Mouse (Mus musculus) stomach, embryonic 15.5 days (tissue): ENCODE data around the gene Mgrn1. TPM values are rescaled to one million over a fixed set of nuclear protein-coding genes. Genes with fewer than 3 reads are reported as not detected.

Experiments used
- ATAC-seq: fragments of 200-750 bp; cut with Nextera tagmentation; 2 replicates; pipeline ENCODE4 v1.8.0; 2017; ENCODE audit warnings: low read depth, moderate number of reproducible peaks, moderate TSS enrichment; ENCODE audit not compliant: insufficient read depth, low FRiP score
- H3K27ac ChIP-seq: fragments of 300-500 bp; sonication (generic); 2 replicates; pipeline ENCODE4 v1.5.1; 2015; ENCODE audit warnings: mild to moderate bottlenecking, inconsistent platforms
- H3K27me3 ChIP-seq: fragments of 300-500 bp; sonication (generic); replicated peaks from 2 replicates; pipeline ENCODE4 v1.6.1; 2015; ENCODE audit warnings: inconsistent platforms
- H3K36me3 ChIP-seq: fragments of 300-500 bp; sonication (generic); 2 replicates; pipeline ENCODE4 v1.6.1; 2015; ENCODE audit warnings: inconsistent platforms
- H3K4me1 ChIP-seq: fragments of 300-500 bp; sonication (generic); 2 replicates; pipeline ENCODE4 v1.6.1; 2015; ENCODE audit warnings: inconsistent platforms
- H3K4me2 ChIP-seq: fragments of 300-500 bp; sonication (generic); 2 replicates; pipeline ENCODE4 v1.6.1; 2015; ENCODE audit warnings: mild to moderate bottlenecking, inconsistent platforms
- H3K4me3 ChIP-seq: fragments of 300-500 bp; sonication (generic); replicated peaks from 2 replicates; pipeline ENCODE4 v1.5.1; 2015; ENCODE audit warnings: inconsistent platforms
- H3K9ac ChIP-seq: fragments of 300-500 bp; sonication (generic); 2 replicates; pipeline ENCODE4 v1.6.1; 2015; ENCODE audit warnings: inconsistent platforms
- H3K9me3 ChIP-seq: fragments of 300-500 bp; sonication (generic); 2 replicates; pipeline ENCODE4 v1.6.1; 2016; ENCODE audit warnings: inconsistent platforms
- WGBS: fragments of 180-500 bp; shearing (Covaris S2); methylation state at CpG from one replicate; pipeline ENCODE4 v1.1.7; 2015; 5-methylcytosine and 5-hydroxymethylcytosine counted together
- polyA plus RNA-seq: library from polyadenylated mRNA; unstranded; fragments of >200 nt; fragmentation: Nextera tagmentation; extraction: Ambion mirVana; gene quantifications from 2 replicates; pipeline ENCODE4 v1.2.1, GENCODE M21; 2015

The Mgrn1 gene
- 75.7 and 78.5 TPM in 2 replicates for polyA plus RNA-seq

- WGBS: under 1% methylated on average over 63 of the region's 74 CpGs
- H3K4me3 ChIP-seq: peak within 1 kb of the TSS; percentile 87
- peak within 1 kb of the TSS; percentile 93 for H3K9ac ChIP-seq
Observed at GRCm38 (mm10) chr16:4885760-4886689, at the start of gene Mgrn1. Gene Mgrn1, plus strand, starts transcription at chr16:4886249.

DNA sequence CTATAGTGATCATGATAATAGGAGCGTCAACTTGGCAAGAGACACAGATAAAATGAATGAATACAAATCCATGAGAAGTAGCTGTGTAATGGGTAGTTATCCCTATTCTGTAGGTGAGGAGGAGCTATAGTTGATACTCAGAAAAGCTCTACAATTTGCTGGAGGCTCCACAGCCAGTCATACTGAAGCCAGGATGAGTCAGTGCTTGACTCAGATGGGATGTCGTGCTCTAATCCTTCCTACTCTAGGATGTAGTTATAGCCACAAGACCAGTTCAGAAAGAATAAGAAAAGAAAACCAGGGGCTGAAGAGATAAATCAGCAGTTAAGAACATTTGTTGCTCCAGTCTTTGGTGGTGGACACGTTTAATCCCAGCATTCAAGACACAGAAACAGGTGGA is 48.4 kb upstream of the Mgrn1 start:
- WGBS: 70% methylated on average over 3 of the region's 3 CpGs
- Histone ChIP-seq H3K27me3 (no peaks in the 10 kb centered on the region), H3K9me3 (no peaks in the 10 kb centered on the region), H3K27ac (no peak overlapping the region), H3K4me3 (no peak overlapping the region), H3K9ac (no peak overlapping the region), H3K4me2 (no peak overlapping the region), H3K36me3 (no peaks in the 10 kb centered on the region), H3K4me1 (no peaks in the 10 kb centered on the region)
- ATAC-seq: no peak

More at GRCm38 (mm10) chr16:4885760-4886689, at the start of gene Mgrn1:
- peak; percentile 86 for ATAC-seq
- Histone ChIP-seq H3K9me3 (no peaks in the 10 kb centered on the region), H3K4me1 (peaks cover 31% of the 10 kb centered on the region), H3K27ac (peak within 1 kb of the TSS; percentile 89), H3K27me3 (no peaks in the 10 kb centered on the region), H3K4me2 (peak within 1 kb of the TSS; percentile 57), H3K36me3 (no peaks in the 10 kb centered on the region)

GRCm38 (mm10) chr16:4839552-4839951 is 46.5 kb upstream of the Mgrn1 start:
- Histone ChIP-seq H3K27ac (no peak overlapping the region), H3K27me3 (no peaks in the 10 kb centered on the region), H3K4me3 (no peak overlapping the region), H3K9me3 (no peaks in the 10 kb centered on the region), H3K4me2 (no peak overlapping the region), H3K36me3 (no peaks in the 10 kb centered on the region), H3K4me1 (no peaks in the 10 kb centered on the region), H3K9ac (no peak overlapping the region)
- 73% methylated on average over 3 of the region's 3 CpGs for WGBS
- no peak for ATAC-seq

- no peak overlapping the region for H3K9ac ChIP-seq
- H3K27ac ChIP-seq: no peak overlapping the region
- ATAC-seq: no peak
- 74% methylated on average over 8 of the region's 8 CpGs for WGBS
- H3K4me1 ChIP-seq: no peaks in the 10 kb centered on the region
- no peaks in the 10 kb centered on the region for H3K27me3 ChIP-seq
- H3K4me3 ChIP-seq: no peak overlapping the region
- H3K9me3 ChIP-seq: no peaks in the 10 kb centered on the region
- H3K4me2 ChIP-seq: no peak overlapping the region
- no peaks in the 10 kb centered on the region for H3K36me3 ChIP-seq
Observed at GRCm38 (mm10) chr16:4840231-4840630, 45.8 kb upstream of the Mgrn1 start.

DNA sequence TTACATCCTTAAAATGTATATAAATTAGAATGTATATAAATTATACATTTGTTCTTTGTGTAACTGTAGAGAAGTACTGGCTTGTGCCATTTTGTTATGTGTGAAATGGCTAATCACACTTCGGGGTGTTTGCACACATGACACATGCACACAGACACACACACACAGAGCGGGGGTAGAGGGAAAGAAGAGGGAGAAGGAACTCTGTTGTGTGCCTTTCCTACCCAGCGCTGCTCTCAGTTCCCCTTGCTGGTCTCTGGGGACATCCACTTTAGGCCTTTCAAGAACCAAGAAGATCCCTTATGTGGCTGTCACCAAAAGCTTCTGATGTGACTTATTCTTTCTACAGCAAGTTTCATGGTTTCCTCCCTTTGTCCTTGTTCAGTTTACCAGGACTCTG is 39.0 kb upstream of the Mgrn1 start:
- Histone ChIP-seq H3K36me3 (no peaks in the 10 kb centered on the region), H3K4me2 (no peak overlapping the region), H3K9me3 (no peaks in the 10 kb centered on the region), H3K27me3 (no peaks in the 10 kb centered on the region), H3K9ac (no peak overlapping the region), H3K4me3 (no peak overlapping the region), H3K27ac (no peak overlapping the region), H3K4me1 (peaks cover 7% of the 10 kb centered on the region; the same call in 1 of the 2 replicates)
- no peak for ATAC-seq
- 78% methylated on average over 3 of the region's 3 CpGs for WGBS

GRCm38 (mm10) chr16:4848090-4848489 is 38.0 kb upstream of the Mgrn1 start:
- WGBS: 75% methylated on average over 2 of the region's 2 CpGs
- Histone ChIP-seq H3K4me3 (no peak overlapping the region), H3K4me1 (peaks cover 7% of the 10 kb centered on the region; the same call in 1 of the 2 replicates), H3K4me2 (no peak overlapping the region), H3K9ac (no peak overlapping the region), H3K9me3 (no peaks in the 10 kb centered on the region), H3K27me3 (no peaks in the 10 kb centered on the region), H3K27ac (no peak overlapping the region), H3K36me3 (no peaks in the 10 kb centered on the region)
- ATAC-seq: no peak

DNA sequence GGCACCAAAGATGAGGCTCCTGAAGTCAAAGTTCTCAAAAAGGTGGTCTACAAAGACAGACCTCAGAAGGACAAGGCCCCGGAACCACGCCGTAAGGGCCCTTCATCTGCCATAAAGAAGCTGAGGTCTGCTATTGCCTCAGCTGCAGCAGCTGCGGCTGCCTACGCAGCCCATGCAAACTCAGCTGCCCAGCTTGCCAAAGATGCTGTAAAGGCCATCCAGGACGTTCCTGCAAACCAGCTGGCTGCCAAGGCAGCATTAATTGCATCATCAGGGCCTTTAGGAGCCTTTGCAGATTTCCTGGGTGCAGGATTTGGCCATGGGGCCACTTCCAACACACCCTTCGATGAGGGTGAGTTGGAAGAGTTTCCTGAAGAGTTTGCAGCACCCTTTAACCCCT is 35.7 kb upstream of the Mgrn1 start:
- peak overlapping the region; percentile 59 for H3K27ac ChIP-seq

DNA sequence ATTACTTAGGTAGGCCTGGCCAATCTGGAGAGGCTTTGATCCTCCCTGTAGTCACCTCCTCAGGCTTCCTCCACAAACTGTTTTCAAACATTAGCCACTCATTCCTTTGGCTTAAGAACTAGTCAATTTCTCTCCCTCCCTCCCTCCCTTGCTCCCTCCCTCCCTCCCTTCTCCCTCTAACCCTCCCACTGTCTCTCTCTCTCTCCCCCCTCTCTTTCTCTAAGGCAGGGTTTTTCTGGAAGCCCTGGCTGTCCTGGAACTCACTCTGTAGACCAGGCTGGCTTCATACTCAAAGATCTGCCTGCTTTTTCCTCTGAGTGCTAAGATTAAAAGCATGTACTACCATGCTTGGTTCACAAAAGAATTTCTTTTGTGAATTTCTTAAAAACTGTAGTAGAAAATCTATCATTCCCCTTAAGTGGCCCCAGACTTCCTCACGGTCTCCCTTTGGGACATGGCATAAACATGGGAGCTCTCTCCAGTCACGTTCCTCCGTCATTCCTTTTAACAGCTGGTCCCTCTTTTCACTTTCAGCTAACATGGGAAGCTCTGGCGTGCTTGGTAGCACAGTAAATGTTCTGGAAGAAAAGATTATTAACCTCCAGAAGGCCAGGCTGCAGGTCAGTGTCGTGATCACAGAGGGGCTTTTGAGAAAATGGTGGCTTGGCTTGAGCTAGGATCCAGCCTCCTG is 35.0 kb upstream of the Mgrn1 start:
- no peaks in the 10 kb centered on the region for H3K9me3 ChIP-seq
- no peaks in the 10 kb centered on the region for H3K36me3 ChIP-seq
- H3K9ac ChIP-seq: no peak overlapping the region
- ATAC-seq: no peak
- peaks cover 7% of the 10 kb centered on the region; the same call in 1 of the 2 replicates for H3K4me1 ChIP-seq
- H3K4me2 ChIP-seq: no peak overlapping the region
- H3K4me3 ChIP-seq: no peak overlapping the region
- WGBS: 27% methylated on average over 5 of the region's 5 CpGs
- peak overlapping the region; percentile 59 for H3K27ac ChIP-seq
- H3K27me3 ChIP-seq: no peaks in the 10 kb centered on the region

More for the DNA sequence above, 35.7 kb upstream of the Mgrn1 start:
- Histone ChIP-seq H3K4me1 (peaks cover 7% of the 10 kb centered on the region; the same call in 1 of the 2 replicates), H3K9ac (no peak overlapping the region), H3K27me3 (no peaks in the 10 kb centered on the region), H3K4me3 (no peak overlapping the region), H3K36me3 (no peaks in the 10 kb centered on the region), H3K9me3 (no peaks in the 10 kb centered on the region), H3K4me2 (no peak overlapping the region)
- ATAC-seq: no peak
- 66% methylated on average over 7 of the region's 7 CpGs for WGBS

DNA sequence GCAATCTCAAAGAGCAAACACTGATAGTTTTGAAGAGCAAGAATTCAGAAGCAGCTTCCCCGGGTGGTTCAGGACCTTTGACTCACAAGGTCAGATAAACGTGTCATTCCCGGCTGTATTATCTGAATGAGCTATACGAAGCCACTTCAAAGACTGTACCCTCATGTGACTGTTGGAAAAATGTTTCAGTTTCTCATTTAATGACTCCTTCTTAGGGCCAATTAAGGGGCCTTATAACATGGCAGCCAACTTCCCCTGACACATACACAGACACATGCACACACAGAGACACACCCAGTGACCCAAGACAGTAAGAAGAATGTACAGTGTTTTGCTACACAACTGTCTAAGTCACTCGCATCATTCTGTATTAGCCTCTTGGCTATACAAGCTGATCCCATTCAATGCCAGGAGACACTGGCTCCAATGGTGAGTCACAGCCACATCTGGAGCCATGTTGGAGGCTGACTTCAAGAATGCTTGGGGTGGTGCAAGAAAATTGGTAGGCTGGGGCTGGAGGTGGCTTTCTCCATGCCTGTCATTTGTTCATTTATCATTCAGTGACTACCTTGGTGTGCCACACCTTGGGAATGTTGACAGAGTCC is 30.9 kb upstream of the Mgrn1 start:
- 29% methylated on average over 5 of the region's 5 CpGs for WGBS
- Histone ChIP-seq H3K4me1 (peaks cover 6% of the 10 kb centered on the region; the same call in 1 of the 2 replicates), H3K27ac (no peak overlapping the region), H3K27me3 (no peaks in the 10 kb centered on the region), H3K9me3 (no peaks in the 10 kb centered on the region), H3K36me3 (no peaks in the 10 kb centered on the region), H3K4me3 (no peak overlapping the region), H3K4me2 (no peak overlapping the region), H3K9ac (no peak overlapping the region)
- no peak for ATAC-seq

- no peak overlapping the region for H3K4me3 ChIP-seq
- H3K9me3 ChIP-seq: no peaks in the 10 kb centered on the region
- H3K9ac ChIP-seq: no peak overlapping the region
- no peak overlapping the region for H3K4me2 ChIP-seq
- H3K27me3 ChIP-seq: no peaks in the 10 kb centered on the region
- no peak for ATAC-seq
- H3K27ac ChIP-seq: no peak overlapping the region
- WGBS: 45% methylated on average over 10 of the region's 10 CpGs
- H3K4me1 ChIP-seq: no peaks in the 10 kb centered on the region; the same call in 1 of the 2 replicates
- no peaks in the 10 kb centered on the region for H3K36me3 ChIP-seq
Observed at GRCm38 (mm10) chr16:4861392-4861791, 24.7 kb upstream of the Mgrn1 start.

DNA sequence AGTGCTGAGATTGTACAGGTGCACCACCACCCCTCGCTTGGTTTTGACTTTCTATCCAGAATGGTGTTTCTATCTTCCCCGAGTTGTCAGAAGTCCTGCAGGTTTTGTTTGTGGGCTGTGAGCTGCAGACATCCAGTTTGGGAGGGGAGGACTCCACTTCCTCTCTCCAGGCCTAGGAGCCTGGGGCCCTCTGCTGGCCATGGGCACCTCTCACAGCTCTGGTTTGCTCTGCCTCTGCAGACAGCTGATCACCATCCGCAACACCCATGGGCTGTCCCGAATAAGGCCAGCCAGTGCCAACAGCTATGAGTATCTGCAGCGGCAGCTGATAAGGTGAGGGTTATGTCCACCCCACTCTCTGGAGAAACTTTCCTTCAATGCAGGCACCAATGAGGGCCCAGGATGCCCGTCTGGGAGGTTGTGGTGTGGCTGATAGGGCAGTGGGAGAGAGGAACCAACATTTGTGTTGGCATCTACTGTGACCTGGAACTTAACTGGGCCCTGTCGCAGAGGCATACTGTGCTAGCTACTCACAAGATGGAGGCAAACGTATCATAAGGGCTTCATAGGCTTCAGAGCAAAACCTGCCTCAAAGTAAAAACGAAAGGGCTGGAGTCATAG is 23.1 kb upstream of the Mgrn1 start:
- peak; percentile 81 for ATAC-seq
- no peak overlapping the region for H3K27ac ChIP-seq
- H3K36me3 ChIP-seq: no peaks in the 10 kb centered on the region
- H3K4me1 ChIP-seq: no peaks in the 10 kb centered on the region; the same call in 1 of the 2 replicates
- no peaks in the 10 kb centered on the region for H3K9me3 ChIP-seq
- H3K4me2 ChIP-seq: no peak overlapping the region
- 43% methylated on average over 9 of the region's 9 CpGs for WGBS
- no peak overlapping the region for H3K4me3 ChIP-seq
- H3K27me3 ChIP-seq: no peaks in the 10 kb centered on the region
- H3K9ac ChIP-seq: no peak overlapping the region
